Mouse (Mus musculus) B cell, adult 2 months (primary cell): ENCODE data around the gene Chd2.

Source experiments
- DNase-seq, 2 experiments: peaks; one replicate each; pipeline ENCODE4 v3.0.0; 2022

Chd2 gene

DNA sequence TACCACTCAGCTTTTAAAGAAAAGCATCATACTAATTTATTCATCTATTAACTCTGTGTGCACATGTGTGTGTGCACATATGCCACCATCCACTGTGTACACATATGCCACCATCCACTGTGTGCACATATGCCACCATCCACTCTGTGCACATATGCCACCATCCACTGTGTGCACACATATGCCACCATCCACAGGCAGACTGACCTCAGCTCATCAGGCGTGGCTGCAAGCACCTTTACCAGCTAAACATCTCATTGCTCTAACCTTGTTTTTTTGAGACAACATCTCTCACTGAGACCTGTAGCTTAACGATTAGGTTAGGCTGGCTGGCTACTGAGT, 107.3 kb downstream of the Chd2 start:
- no peak for DNase-seq

DNA sequence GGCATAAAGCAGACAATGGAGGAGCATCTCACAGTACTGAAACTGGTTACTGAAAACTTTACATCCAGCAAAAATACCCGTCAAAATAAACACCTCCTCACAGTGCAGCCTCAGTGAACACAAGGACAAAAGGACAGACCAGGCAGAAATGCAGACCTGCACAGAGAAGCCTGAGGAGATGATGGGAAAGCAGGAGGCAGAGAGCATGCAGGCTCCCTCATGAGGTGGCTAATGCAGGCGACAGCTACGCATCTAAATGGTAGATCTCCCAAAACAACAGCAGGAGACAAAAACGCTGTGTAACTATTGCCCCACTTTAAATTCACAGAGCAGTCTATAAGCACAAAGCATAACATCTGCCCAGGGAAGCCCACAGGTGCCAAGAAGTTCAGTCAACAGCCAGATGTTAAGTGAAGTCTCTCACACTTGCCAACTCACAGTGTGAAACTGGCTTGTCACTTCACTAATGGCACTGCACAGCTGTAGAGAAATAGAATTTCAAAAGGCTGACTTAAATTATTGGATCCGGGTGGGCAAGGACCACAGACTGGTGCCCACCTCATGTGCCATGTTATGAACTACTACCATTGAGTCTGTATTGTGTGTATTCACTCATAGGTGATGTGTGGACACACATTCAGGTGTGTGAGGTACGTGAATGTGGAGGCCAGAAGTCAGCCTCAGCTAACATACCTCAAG, 107.8 kb downstream of the Chd2 start:
- DNase-seq: no peak

DNA sequence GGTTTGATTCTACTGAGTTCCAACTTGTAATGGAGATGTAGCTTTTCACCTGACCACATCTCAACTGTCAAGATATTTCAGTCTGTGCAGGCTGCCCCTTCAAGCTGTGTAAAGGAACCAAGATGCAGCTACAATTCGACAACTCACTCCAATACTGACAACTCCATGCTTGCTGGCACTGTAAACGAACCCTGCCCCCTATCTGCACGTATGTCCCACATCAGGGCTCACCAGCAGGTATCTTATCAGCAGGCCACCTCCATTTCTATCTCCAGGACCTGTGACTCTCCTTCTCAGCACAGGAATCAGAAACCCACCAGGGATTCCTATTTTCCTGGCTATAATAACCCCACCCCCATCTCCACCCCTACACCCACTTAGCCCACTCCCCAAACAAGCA, 113.1 kb downstream of the Chd2 start:
- DNase-seq: no peak

DNA sequence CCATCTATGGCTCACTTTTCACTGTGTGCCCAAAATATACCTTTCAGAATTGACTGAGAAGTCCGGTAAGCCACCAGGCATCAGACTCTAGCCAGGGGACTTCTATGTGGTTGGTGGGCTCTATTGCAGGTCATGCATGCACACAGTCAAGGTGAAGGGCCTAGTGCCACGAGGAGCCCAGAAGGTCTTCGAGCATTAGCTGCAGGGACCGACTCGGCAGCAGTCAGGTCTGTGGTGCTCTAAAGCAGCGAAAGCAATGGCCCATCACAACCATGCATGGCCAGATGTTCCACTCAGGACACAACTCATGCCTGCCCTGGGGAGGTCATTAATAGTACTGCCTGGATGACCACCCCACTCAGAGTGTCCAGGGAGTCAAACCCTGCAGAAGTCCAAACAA, 113.8 kb downstream of the Chd2 start:
- no peak for DNase-seq

DNA sequence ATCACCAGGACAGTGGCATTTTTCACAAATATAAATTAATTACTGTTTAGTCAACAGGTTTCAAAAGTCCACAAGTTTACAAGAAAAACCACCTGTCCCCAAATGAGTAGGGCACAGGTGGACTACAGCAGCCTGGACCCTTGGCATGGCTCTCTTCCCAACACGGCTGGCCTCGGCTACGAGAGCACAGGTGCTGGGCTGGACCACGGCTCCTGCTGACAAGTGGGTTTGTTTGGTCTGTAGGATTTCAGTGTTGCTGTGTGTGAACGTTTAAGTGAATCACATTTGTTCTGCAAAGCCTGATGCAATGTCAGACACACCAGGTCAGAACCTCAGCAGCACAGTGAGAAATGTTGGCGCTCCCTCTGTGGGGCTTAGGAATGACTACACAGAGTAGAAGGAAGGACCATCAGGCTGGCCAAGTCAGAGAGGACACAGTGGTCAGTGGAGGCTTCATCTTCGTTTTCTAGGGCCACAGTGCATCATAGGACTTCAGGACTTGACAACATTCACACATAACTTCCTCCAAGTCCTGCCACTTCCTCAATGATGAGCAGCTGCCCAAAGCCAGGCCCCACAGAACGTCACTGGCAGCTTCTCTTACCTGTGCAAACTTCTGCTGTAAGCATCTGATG, 114.8 kb downstream of the Chd2 start:
- no peak for DNase-seq

DNA sequence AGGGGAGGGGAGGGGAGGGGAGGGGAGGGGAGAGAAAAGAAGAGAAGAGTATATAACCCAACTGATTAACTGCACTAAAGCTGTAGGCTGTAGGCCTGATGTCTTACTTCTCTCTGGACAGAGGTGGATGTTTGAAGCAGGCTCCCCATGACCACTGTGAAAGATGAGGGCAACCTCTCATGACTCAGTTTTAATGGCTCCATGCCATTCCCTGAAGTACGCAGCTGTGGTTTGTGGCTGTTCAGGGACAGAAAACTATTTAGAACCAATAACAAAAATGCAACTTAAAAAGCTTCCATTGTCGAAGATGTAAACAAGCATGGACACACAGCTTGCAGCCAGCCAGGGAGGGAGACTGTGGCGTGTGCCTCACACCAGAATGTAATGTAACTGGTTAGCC, 115.4 kb downstream of the Chd2 start:
- DNase-seq: no peak

DNA sequence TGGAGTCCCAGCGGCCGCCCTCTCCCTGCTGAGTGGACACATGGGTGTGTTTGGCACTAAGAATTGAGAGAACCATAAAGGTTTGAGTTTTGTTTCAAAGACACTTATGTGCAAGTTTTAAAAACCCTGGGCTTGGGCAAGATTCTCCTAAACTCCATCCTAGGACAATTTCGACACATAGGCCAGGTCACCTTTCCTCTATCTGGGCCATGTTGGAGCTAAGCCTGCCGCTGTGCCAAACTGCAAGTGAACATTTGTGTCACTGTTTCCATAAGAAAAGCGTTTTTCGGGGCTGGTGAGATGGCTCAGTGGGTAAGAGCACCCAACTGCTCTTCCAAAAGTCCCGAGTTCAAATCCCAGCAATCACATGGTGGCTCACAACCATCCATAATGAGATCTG, 116.2 kb downstream of the Chd2 start:
- DNase-seq: no peak

DNA sequence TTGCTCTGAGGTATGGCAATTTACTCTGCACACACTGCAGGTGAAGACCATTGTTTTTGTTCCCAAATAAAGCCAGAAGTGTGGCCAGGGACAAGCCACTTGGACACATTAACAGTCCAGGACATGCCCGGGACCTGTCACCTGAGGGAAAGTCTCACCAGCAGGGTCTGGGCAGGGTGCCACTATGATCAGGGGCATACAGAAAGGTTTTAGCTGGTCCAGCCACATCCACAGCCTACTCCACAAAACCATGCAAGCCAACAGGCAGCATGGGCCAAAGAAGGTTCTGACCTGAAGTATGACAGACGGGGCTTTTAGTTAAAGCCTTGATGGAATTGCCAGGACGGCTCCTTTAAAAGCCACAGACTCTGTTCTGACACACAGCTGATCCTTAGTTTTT, 116.9 kb downstream of the Chd2 start:
- DNase-seq: no peak

DNA sequence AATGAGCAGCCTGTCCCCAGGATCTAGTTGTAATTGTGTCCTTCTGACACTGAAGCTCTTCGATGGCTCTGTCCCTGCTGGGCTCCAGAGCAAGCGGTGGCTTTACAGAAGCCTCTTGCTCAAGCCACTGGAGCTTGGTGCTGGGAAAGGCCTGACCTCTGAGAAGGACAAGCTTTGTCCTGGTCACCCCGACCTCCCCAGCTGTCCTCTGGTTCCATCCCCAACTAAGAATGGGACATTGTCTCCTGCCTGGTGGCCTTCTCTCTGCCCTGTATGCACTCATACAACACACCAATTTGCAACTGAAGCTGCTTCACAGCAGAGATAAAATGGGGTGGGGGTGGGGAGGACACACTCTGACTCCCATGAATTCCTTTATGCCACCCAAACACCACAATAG, 117.4 kb downstream of the Chd2 start:
- DNase-seq: no peak

DNA sequence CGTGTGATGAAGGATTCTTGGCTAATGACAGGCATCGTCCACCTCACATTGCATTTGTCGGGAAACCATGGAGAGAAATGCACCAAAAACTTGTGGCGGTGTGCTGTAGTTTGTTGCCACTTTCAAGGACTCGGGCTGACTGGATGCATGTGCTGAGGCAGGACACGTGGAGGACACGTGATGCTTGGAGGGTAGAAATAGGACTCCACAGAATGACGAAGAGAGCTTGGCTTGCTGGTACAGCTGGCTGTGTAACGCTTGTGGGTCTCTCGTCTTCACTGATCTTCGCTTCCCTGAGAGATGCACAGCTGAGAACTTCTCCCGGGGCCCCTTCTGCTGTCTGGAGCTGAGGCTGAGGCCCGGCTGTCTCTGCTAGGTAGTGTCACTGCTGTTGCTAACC, 118.4 kb downstream of the Chd2 start:
- DNase-seq: no peak

DNA sequence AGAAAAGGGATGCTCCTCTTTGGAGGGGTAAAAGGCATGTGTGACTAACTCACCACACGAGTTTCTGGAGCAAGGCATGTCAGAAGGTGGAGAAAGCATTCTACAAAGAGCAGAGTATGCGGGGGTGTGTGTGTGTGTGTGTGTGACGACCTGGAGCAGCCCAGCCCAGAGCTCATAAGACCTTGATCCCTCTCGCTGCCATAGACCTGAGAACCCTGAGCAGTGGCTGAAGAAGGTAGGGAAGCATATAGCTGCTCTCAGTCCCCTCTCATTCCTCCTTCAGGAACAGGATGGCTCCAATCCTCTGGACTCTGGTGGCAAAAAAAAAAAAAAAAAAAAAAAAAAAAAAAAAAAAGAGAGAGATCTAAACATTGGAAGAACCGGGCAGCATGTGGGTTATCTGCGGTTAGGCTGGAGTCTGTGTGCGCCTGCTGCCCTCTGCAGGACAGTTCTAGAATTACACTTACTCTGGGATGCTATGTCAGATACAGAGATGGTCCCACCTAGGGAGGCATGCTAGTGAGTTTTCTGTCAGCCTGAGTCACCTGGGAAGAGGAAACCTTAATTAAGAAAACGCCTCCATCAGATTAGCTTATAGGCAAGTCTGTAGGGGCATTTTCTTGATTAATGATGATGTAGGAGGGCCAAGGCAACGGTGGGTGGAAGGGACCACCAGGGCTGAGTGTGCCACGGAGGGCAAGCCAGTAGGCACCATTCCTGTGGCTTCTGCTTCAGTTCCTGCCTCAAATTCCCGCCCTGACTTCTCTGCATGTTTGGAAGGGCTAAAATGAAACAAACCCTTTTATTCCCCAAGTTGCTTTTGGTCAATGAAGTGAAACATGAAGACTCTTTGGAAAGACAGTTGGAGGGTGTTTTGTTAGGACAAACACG, 119.2 kb downstream of the Chd2 start:
- DNase-seq: peak; percentile 71 to 72

DNA sequence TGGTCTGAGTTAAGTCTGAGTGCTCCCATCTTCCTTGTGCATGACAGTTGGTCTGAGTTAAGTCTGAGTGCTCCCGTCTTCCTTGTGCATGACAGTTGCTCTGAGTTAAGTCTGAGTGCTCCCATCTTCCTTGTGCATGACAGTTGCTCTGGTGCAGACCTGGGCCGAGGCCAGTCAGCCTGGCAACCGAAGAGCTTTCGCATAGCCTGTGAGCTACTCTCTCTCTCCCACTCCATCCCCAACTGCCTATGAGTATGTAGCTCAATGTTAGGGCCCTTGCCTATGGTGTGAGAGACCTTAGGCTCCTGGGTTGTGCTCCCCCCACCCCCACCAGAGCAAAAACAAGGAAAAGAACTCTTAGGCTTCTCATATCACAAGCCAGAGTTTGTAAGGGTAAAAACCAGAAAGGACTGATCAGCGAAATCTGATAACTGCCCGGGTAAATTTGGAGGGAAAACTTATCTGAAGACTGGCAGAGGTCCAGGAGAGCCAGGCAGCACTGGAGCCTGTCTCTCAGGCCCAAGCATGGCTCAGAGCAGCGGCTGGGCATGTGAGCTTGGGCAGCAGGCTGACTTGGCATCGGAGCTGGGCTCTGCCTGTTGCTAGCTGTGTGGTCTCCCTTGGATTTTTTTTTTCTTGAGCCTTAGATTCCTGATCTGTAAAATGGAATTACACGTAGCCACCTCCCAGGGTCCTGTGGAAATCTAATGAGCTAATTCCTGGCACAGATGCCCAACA, 120.2 kb downstream of the Chd2 start:
- no peak for DNase-seq

DNA sequence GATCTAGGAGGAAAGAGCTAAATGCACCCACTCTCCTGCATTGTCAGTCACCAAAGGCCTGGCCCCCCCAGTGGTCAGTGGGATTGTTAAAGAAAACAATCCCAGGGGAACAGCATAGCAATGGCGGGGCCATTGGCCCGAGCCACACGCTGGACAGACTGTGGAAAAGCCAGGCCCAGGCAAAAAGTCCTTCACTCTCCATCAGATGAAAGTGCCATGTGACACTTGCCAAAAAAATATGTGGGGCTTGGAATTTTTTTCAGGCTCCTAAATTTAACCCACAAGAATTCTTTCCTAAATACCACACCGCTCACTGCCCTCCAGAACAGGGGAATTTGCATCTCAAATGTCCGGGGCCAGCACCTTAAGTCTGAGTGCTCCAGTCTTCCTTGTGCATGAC, 120.8 kb downstream of the Chd2 start:
- no peak for DNase-seq

DNA sequence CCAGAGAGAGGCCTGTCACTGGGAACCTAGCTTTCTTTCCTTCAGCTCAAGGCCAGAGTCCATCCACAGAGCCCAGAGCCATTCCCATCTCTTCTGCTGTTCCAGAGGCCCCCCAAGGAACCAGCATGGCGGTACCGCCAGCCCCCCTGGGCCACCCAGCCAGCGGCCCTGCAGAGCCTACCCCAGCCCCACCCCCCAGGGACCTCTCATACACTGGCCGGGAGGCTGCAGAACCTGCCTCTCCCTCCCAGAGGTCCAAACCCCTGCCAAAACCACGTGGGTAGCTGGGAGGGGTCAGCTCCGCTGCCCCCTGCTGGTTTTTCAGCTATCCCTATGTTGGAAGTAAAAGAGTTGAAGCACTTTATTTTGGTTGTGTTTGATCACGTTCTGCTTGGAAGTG, 122.3 kb downstream of the Chd2 start:
- no peak for DNase-seq

DNA sequence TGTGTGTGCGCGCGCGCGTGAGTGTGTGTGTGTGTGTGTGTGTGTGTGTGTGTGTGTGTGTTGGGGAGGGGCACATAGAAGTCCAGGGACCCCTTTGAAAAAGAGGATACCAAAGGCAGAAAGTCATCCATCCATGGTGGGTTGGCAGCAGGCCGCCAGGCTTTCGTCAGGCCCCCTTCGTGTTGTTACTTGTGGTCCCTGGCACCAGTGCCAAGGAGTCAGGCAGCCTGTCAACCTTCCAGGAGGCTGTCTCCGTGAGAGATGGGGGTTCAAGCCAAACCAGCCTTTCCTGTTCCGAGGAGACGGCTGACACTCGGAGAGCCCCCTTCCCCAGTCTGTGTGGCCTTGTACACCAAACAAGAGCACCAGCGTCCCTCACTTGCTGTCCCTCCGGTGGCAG, 127.4 kb downstream of the Chd2 start:
- no peak for DNase-seq

DNA sequence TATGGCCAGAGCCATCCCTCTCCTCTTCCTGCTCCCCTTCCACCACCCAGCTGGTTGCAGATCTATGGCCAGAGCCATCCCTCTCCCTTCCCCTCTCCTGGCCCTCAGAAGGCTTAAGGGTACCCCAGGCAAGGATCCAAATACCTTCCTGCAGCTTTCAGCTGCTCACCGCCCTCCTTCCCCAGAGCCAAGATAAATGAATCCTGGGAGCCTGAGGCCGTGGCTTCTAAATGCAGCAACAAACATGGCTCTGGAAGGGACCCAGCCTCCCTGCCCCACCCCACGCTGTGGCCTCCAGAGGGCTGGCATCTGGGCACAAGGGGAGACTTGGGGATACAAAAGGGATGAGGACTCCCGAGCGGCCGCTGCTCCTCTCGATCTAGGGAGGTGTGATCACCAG, 129.2 kb downstream of the Chd2 start:
- DNase-seq: no peak

DNA sequence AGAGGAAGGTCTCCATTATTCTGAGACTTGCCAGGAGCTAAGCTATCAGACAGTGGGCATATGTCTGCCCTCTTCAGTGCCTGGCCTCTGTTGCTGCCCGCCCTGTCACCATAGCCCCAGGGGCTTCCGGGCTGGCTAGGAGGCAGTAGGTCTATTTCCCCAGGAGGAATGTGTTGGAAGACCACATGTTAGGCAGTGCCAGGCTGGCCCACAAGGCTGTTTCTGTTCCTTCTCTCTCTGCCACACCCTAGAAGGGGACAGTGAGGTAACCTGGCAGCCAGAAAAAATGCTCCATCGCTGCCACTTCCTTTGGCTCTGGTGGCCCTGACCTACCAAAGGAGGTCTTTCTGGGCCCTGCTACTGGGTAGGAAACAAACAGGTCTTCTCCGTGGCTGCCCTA, 129.6 kb downstream of the Chd2 start:
- DNase-seq: no peak

DNA sequence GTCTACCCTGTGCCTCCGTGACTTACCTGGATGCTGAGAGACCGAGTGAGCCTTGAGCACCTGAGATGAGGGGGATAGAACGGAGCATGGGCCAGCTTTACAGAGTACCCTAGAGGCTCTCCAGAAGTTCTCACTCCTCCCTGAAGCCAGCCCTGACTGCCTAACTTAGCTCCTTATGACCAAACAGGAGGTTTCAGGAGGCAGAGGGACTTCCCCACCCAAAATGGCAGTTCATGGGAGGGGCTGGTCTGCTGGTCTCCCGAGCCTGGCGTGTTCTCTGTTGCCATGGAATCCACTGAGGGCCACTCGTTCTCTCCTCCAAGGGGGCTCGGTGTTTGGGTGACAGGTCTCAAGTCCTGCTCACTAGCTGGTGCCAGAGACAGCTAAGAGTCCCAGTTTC, 130.1 kb downstream of the Chd2 start:
- DNase-seq: no peak

DNA sequence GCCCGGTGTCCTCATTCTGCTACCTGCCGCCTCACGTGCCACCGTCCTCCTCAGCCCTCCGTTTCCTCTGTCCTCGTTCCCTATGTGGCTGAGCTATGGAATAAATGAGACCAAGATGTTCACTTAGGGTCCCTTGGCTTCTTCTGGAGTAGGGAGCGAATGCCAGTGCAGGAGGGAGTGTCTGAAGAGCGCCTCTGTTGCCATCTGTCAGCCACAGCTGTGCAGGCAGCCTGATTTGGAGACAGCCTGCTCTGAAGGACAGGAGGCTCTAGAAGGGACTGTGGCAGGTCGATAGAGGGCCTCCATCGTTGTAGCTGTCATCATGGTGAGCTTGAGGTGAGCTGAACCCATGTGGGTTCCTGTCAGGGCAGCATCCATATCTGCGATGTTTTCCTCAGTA, 136.1 kb downstream of the Chd2 start:
- no peak for DNase-seq

DNA sequence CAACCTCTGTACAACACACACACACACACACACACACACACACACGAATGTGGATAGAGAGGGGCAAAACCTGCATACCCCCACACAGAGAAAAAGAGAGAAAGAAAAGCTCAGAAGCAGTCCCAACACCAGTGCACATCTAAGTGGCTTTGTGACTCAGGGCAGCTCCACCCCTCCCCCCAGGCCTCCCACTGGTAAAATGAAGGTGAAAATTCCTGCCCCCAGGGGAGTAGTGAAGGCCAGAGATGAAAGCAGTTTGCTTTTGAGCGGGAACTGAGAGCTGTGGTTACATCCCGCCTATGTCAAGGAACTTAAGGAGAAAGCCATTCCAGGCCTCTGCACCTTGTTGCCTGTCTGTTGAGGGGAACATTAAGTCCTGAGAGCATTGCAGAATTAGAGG, 138.1 kb downstream of the Chd2 start:
- no peak for DNase-seq

DNA sequence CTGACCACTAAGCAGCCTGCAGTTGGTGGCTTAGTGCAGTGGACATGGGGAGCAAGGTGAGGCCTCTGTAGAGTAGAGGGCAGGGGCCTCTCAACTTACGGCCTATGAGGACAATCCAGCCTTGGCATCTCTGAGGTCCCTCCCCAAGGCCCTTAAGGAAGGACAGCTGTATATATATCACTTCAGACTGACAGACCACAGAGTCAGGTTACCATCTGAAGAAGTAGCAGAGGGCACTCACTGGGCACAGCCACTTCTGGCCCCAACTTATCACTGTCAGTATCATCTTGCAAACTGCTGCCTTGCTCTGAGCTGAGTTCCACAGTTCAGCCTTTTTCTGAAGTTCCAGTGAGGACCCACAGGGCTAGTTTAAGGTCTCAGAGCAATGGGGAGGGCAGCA, 139.0 kb downstream of the Chd2 start:
- DNase-seq: no peak

DNA sequence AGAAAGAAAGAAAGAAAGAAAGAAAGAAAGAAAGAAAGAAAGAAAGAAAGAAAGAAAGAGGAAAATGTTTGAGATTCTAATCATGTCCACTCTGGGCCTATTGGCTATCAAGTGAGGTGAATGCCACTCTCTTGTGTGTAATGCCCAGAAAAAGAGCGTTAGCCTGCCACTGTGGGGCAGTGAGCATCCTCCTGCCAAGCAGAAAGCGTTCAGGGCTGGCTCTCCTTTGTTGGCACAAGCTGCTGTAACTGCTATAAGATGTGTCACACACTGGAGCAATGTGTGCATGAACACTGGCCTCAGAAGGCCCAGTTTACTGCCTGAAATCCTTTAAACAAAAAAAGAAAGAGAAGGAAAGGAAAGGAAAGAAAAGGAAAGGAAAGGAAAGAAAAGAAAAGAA, 139.5 kb downstream of the Chd2 start:
- no peak for DNase-seq
